Mouse (Mus musculus) leukemia stem cell, adult 10-12 weeks (primary cell): ENCODE measurements around the gene Crygc. TPM values are rescaled to one million over a fixed set of nuclear protein-coding genes. Genes with fewer than 3 reads are reported as not detected.

Experiments used
- polyA plus RNA-seq: library from polyadenylated mRNA; stranded (reverse); fragments of >175 nt; gene quantifications from 2 replicates; pipeline ENCODE4 v1.2.3, GENCODE M21; 2012; ENCODE audit warnings: low replicate concordance

Gene Crygc
- not detected in 2 replicates for polyA plus RNA-seq

GRCm38 (mm10) chr1:65073589-65073988, at the start of gene Crygc:
Gene Crygc, minus strand, starts transcription at chr1:65073689.

GRCm38 (mm10) chr1:65122574-65123372, 49.3 kb upstream of the Crygc start, which contains the start of gene D630023F18Rik:
Gene D630023F18Rik, minus strand, starts transcription at chr1:65123214.

GRCm38 (mm10) chr1:65119438-65119837, 45.9 kb upstream of the Crygc start, which contains the start of gene Gm28845:
Gene Gm28845, minus strand, starts transcription at chr1:65119558.

GRCm38 (mm10) chr1:65103273-65103672, 29.8 kb upstream of the Crygc start, which contains the start of gene Cryga:
Gene Cryga, minus strand, starts transcription at chr1:65103373.

GRCm38 (mm10) chr1:65082188-65082587, 8.7 kb upstream of the Crygc start, which contains the start of gene Crygb:
Gene Crygb, minus strand, starts transcription at chr1:65082288.

GRCm38 (mm10) chr1:65063352-65063751, 10.1 kb downstream of the Crygc start, which contains the start of gene Crygd:
Gene Crygd, minus strand, starts transcription at chr1:65063452.

GRCm38 (mm10) chr1:65050952-65051351, 22.5 kb downstream of the Crygc start, which contains the start of gene Cryge:
Gene Cryge, minus strand, starts transcription at chr1:65051149.

GRCm38 (mm10) chr1:65032641-65033040, 40.8 kb downstream of the Crygc start, which contains the start of gene Akr1cl:
Gene Akr1cl, minus strand, starts transcription at chr1:65032759.

Other genes starting within 250 kb of the Crygc start
- gene Plekhm3, start 116.9 kb downstream of the Crygc start, polyA plus RNA-seq, result 0.50 and 1.5 TPM in 2 replicates
- gene Akr1cl, start 40.9 kb downstream of the Crygc start, polyA plus RNA-seq, result not detected in 2 replicates
- not detected in 2 replicates for gene Cryge, start 22.5 kb downstream of the Crygc start, polyA plus RNA-seq
- not detected in 2 replicates for gene Crygd, start 10.2 kb downstream of the Crygc start, polyA plus RNA-seq
- not detected in 2 replicates for gene Crygb, start 8.6 kb upstream of the Crygc start, polyA plus RNA-seq
- not detected in 2 replicates for gene Cryga, start 29.7 kb upstream of the Crygc start, polyA plus RNA-seq
- gene Gm28845, start 45.9 kb upstream of the Crygc start, polyA plus RNA-seq, result not detected in 2 replicates
- gene D630023F18Rik, start 49.5 kb upstream of the Crygc start, polyA plus RNA-seq, result 0.12 TPM in 1 of 2 replicates, not detected in the other
- 0.38 and 0.81 TPM in 2 replicates for gene Idh1, start 112.8 kb upstream of the Crygc start, polyA plus RNA-seq
- gene Pikfyve, start 113.0 kb upstream of the Crygc start, polyA plus RNA-seq, result 18.0 and 23.6 TPM in 2 replicates
- not detected in 2 replicates for gene Pth2r, start 208.4 kb upstream of the Crygc start, polyA plus RNA-seq